Mouse (Mus musculus): Measurements from ENCODE around the gene Kbtbd4.

Gene Kbtbd4

GRCm38 (mm10) chr2:90904856-90905224 is 300 bp downstream of the Kbtbd4 start:
- DNase-seq (ENCODE audit: low spot score in 2 of 2): no peak

GRCm38 (mm10) chr2:90906721-90907120 is 2.2 kb downstream of the Kbtbd4 start:
- DNase-seq (ENCODE audit: low spot score in 2 of 2): no peak

- no peak for DNase-seq (ENCODE audit: low spot score in 2 of 2)
Observed at GRCm38 (mm10) chr2:90910861-90911260, 6.3 kb downstream of the Kbtbd4 start.

GRCm38 (mm10) chr2:90911668-90912067 is 7.1 kb downstream of the Kbtbd4 start:
- DNase-seq (ENCODE audit: low spot score in 2 of 2): no peak

GRCm38 (mm10) chr2:90913671-90914070 is 9.1 kb downstream of the Kbtbd4 start:
- no peak for DNase-seq (ENCODE audit: low spot score in 2 of 2)

GRCm38 (mm10) chr2:90915516-90915915 is 11.0 kb downstream of the Kbtbd4 start:
- DNase-seq (ENCODE audit: low spot score in 2 of 2): no peak

- no peak for DNase-seq (ENCODE audit: low spot score in 2 of 2)
Observed at GRCm38 (mm10) chr2:90916560-90917232, 12.2 kb downstream of the Kbtbd4 start.

- peak; percentile 27 to 31 for DNase-seq (ENCODE audit: low spot score in 2 of 2)
Observed at GRCm38 (mm10) chr2:90917233-90917998, 12.9 kb downstream of the Kbtbd4 start.

GRCm38 (mm10) chr2:90917999-90918698 is 13.6 kb downstream of the Kbtbd4 start:
- no peak for DNase-seq (ENCODE audit: low spot score in 2 of 2)

- DNase-seq (ENCODE audit: low spot score in 2 of 2): no peak
Observed at GRCm38 (mm10) chr2:90921178-90921577, 16.6 kb downstream of the Kbtbd4 start.

- no peak for DNase-seq (ENCODE audit: low spot score in 2 of 2)
Observed at GRCm38 (mm10) chr2:90922636-90923035, 18.1 kb downstream of the Kbtbd4 start.

- no peak for DNase-seq (ENCODE audit: low spot score in 2 of 2)
Observed at GRCm38 (mm10) chr2:90928566-90928965, 24.0 kb downstream of the Kbtbd4 start.

GRCm38 (mm10) chr2:90931829-90932228 is 27.3 kb downstream of the Kbtbd4 start:
- no peak for DNase-seq (ENCODE audit: low spot score in 2 of 2)

GRCm38 (mm10) chr2:90932273-90932672 is 27.7 kb downstream of the Kbtbd4 start:
- no peak for DNase-seq (ENCODE audit: low spot score in 2 of 2)

- no peak for DNase-seq (ENCODE audit: low spot score in 2 of 2)
Observed at GRCm38 (mm10) chr2:90938362-90938761, 33.8 kb downstream of the Kbtbd4 start.

- DNase-seq (ENCODE audit: low spot score in 2 of 2): no peak
Observed at GRCm38 (mm10) chr2:90939750-90940149, 35.2 kb downstream of the Kbtbd4 start.

- DNase-seq (ENCODE audit: low spot score in 2 of 2): peak; percentile 68 to 78
Observed at GRCm38 (mm10) chr2:90940233-90941229, 36.0 kb downstream of the Kbtbd4 start, which contains the start of gene Celf1. Gene Celf1, plus strand, starts transcription at chr2:90940382.

GRCm38 (mm10) chr2:90941744-90942143 is 37.2 kb downstream of the Kbtbd4 start:
- DNase-seq (ENCODE audit: low spot score in 2 of 2): no peak

GRCm38 (mm10) chr2:90950149-90950548 is 45.6 kb downstream of the Kbtbd4 start:
- no peak for DNase-seq (ENCODE audit: low spot score in 2 of 2)

GRCm38 (mm10) chr2:90950582-90951194 is 46.1 kb downstream of the Kbtbd4 start:
- DNase-seq (ENCODE audit: low spot score in 2 of 2): no peak

GRCm38 (mm10) chr2:90953461-90953860 is 48.9 kb downstream of the Kbtbd4 start:
- no peak for DNase-seq (ENCODE audit: low spot score in 2 of 2)
